Mouse (Mus musculus) lung, postnatal 0 days (tissue): Measurements from ENCODE around the gene Syn3. TPM values are rescaled to one million over a fixed set of nuclear protein-coding genes. Genes with fewer than 3 reads are reported as not detected.

ENCODE experiments used
- ATAC-seq: fragments of 200-750 bp; cut with Nextera tagmentation; 2 replicates; pipeline ENCODE4 v1.8.0; 2017; ENCODE audit warnings: moderate library complexity
- DNase-seq: peaks from one replicate; pipeline ENCODE4 v3.0.0-alpha.2; 2016; ENCODE audit warnings: low spot score
- H3K27ac ChIP-seq: fragments of 300-500 bp; sonication (generic); 2 replicates; pipeline ENCODE4 v1.5.1; 2014; ENCODE audit warnings: antibody characterized with exemption, mild to moderate bottlenecking, low read length, mixed read lengths
- H3K27me3 ChIP-seq: fragments of 300-500 bp; sonication (generic); replicated peaks from 2 replicates; pipeline ENCODE4 v1.6.1; 2014; ENCODE audit warnings: low read length, mixed read lengths; ENCODE audit not compliant: insufficient read depth
- H3K36me3 ChIP-seq: fragments of 300-500 bp; sonication (generic); 2 replicates; pipeline ENCODE4 v1.6.1; 2014; ENCODE audit warnings: low read length, mixed read lengths; ENCODE audit not compliant: insufficient read depth
- H3K4me1 ChIP-seq: fragments of 300-500 bp; sonication (generic); 2 replicates; pipeline ENCODE4 v1.6.1; 2014; ENCODE audit warnings: antibody characterized with exemption, low read depth, low read length, mixed read lengths; ENCODE audit not compliant: insufficient read depth
- H3K4me2 ChIP-seq: fragments of 300-500 bp; sonication (generic); replicated peaks from 2 replicates; pipeline ENCODE4 v1.6.1; 2014; ENCODE audit warnings: low read depth, mild to moderate bottlenecking, low read length, moderate library complexity, mixed read lengths
- H3K4me3 ChIP-seq: fragments of 300-500 bp; sonication (generic); 2 replicates; pipeline ENCODE4 v1.5.1; 2014; ENCODE audit warnings: low read depth, low read length
- H3K9ac ChIP-seq: fragments of 300-500 bp; sonication (generic); replicated peaks from 2 replicates; pipeline ENCODE4 v1.6.1; 2014; ENCODE audit warnings: low read depth, mild to moderate bottlenecking
- H3K9me3 ChIP-seq: fragments of 300-500 bp; sonication (generic); 2 replicates; pipeline ENCODE4 v1.6.1; 2016; ENCODE audit warnings: low read length, mixed read lengths
- CTCF ChIP-seq: IDR thresholded peaks from 2 replicates; pipeline ENCODE4 v1.5.1; 2016; ENCODE audit warnings: antibody characterized with exemption, mild to moderate bottlenecking
- EP300 ChIP-seq: IDR thresholded peaks from 2 replicates; pipeline ENCODE4 v1.6.1; 2016; ENCODE audit warnings: antibody characterized with exemption, mild to moderate bottlenecking, control low read depth
- WGBS: fragments of 180-500 bp; shearing (Covaris S2); extraction: QIAGEN DNeasy Blood & Tissue Kit; methylation state at CpG from one replicate; pipeline ENCODE4 v1.1.7; 2014; 5-methylcytosine and 5-hydroxymethylcytosine counted together
- polyA plus RNA-seq: library from polyadenylated mRNA; unstranded; fragments of >200 nt; fragmentation: Nextera tagmentation; extraction: Ambion mirVana; gene quantifications from 2 replicates; pipeline ENCODE4 v1.2.1, GENCODE M21; 2015

Syn3 gene
- polyA plus RNA-seq, 1 experiment from 2014 or later = 0.72 TPM

DNA sequence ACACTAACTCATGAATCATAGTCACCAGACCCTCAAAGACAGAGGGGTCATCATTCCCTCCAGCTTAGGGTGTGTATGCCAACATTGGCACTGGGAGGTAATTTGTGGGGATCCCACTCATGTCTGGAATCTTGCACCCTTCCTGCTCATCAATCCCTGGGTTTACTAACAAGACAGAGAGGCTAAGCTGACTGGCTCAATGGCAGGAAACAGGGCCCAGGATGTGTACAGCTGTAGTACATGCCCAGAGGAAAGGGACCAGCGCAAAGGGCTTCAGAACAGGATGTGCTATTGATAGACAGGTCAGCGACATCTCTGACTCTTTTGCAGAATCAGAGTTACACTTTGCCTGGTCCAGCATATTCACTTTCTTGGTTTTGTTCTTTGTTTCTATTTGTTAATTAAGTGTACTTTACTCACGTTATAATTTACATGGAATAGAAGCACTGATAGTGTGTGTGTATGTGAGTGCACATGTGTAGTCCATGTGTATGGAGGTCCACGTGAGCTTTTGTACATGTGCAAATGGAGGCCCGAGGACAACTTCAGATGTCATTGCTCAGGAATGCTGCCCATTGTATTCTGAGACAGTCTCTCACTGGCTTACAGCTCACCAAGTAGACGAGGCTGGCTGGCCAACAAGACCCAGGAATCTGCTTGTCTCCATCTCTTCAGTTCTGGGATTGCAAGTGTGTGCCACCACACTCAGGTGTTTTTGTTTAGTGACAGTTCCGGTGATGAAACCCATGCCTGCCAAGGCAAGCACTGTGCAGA lies 248.4 kb downstream of the Syn3 start:
- H3K9ac ChIP-seq = no peak overlapping the region
- no peak overlapping the region for H3K27ac ChIP-seq
- peak; percentile 83 for ATAC-seq
- H3K4me1 ChIP-seq = no peaks in the 10 kb centered on the region
- no peaks in the 10 kb centered on the region for H3K27me3 ChIP-seq
- no peak overlapping the region for H3K4me3 ChIP-seq
- no peaks in the 10 kb centered on the region for H3K36me3 ChIP-seq
- H3K4me2 ChIP-seq = no peak overlapping the region
- no peaks in the 10 kb centered on the region for H3K9me3 ChIP-seq
- TF ChIP-seq EP300 (peak; percentile 62; the same call in 1 of the 2 replicates), CTCF (no peak)
- WGBS = 56% methylated on average over 7 of the region's 7 CpGs
- no peak for DNase-seq

DNA sequence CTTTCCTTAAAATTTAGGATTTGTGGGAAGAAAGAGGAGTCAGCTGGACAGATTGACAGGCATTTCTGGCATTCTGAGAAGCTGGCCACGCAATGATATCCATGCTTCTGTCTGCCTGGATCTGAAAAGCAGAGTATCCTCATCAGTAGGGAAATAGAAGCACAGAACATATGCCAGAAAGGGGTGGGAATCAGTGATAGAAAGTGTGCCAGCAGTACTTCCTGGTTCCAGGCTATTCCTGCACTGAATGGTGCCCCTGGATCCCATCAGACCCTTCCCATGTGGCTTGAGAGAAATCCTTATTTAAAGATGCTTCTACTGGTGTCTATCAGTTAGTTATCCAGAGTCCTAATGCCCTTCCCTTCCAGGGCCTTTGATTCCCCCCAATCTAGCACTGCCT lies 249.4 kb downstream of the Syn3 start:
- no peak overlapping the region for H3K4me3 ChIP-seq
- TF ChIP-seq CTCF (no peak), EP300 (no peak)
- no peaks in the 10 kb centered on the region for H3K9me3 ChIP-seq
- no peaks in the 10 kb centered on the region for H3K4me1 ChIP-seq
- H3K4me2 ChIP-seq = no peak overlapping the region
- no peaks in the 10 kb centered on the region for H3K27me3 ChIP-seq
- WGBS = 85% methylated on average over 1 of the region's 1 CpGs
- ATAC-seq (no peak), DNase-seq (no peak)
- no peak overlapping the region for H3K9ac ChIP-seq
- H3K36me3 ChIP-seq = no peaks in the 10 kb centered on the region
- no peak overlapping the region for H3K27ac ChIP-seq

GRCm38 (mm10) chr10:86248807-86249206 lies 249.9 kb downstream of the Syn3 start:
- 85% methylated on average over 3 of the region's 3 CpGs for WGBS

DNA sequence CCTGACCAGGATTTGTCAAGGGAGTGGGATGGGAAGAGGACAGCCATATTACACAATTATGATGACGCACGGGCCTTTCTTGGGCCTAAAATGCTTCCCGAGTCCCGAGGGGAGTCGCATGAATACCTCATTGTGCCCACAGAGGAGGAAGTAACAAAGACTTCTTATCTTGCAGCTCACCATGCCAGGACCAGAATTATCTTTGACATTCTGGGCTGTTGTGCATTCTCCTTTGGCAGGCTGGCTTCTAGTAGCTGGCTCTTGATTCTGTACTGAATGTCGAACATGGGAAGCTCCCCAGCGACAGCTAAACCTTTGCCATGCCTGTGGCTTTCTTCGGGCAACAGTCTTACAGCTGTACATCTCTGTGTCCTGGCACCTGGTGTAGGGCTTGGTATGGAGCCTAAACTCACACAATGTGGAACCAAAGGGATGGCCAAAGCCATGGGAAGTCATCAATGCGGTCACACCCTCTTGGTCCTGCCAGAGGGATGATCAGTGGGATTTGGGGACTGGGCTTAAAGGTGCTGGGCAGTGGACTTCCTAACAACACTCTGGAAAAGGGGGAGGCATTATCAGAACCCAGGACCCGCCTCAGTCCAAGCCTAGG lies 250.5 kb downstream of the Syn3 start:
- Histone ChIP-seq H3K4me2 (no peak overlapping the region), H3K4me3 (no peak overlapping the region), H3K27me3 (no peaks in the 10 kb centered on the region), H3K9ac (no peak overlapping the region), H3K27ac (no peak overlapping the region), H3K9me3 (no peaks in the 10 kb centered on the region), H3K4me1 (no peaks in the 10 kb centered on the region), H3K36me3 (no peaks in the 10 kb centered on the region)
- TF ChIP-seq CTCF = no peak
- no peak for TF ChIP-seq EP300
- no peak for DNase-seq
- 90% methylated on average over 10 of the region's 10 CpGs for WGBS
- ATAC-seq = no peak

More at GRCm38 (mm10) chr10:86248807-86249206, 249.9 kb downstream of the Syn3 start:
- Histone ChIP-seq H3K4me3 (no peak overlapping the region), H3K4me2 (no peak overlapping the region), H3K36me3 (no peaks in the 10 kb centered on the region), H3K27ac (no peak overlapping the region), H3K27me3 (no peaks in the 10 kb centered on the region), H3K9me3 (no peaks in the 10 kb centered on the region), H3K4me1 (no peaks in the 10 kb centered on the region), H3K9ac (no peak overlapping the region)
- TF ChIP-seq CTCF (no peak), EP300 (no peak)
- no peak for ATAC-seq
- DNase-seq = no peak

GRCm38 (mm10) chr10:86245396-86245795 lies 253.3 kb downstream of the Syn3 start:
- Histone ChIP-seq H3K36me3 (no peaks in the 10 kb centered on the region), H3K9me3 (no peaks in the 10 kb centered on the region), H3K27me3 (no peaks in the 10 kb centered on the region), H3K4me3 (no peak overlapping the region), H3K9ac (no peak overlapping the region), H3K4me1 (no peaks in the 10 kb centered on the region), H3K27ac (no peak overlapping the region), H3K4me2 (no peak overlapping the region)
- no peak for ATAC-seq
- no peak for DNase-seq
- TF ChIP-seq EP300 (no peak), CTCF (no peak)
- 79% methylated on average over 7 of the region's 7 CpGs for WGBS

GRCm38 (mm10) chr10:86243525-86243924 lies 255.2 kb downstream of the Syn3 start:
- Histone ChIP-seq H3K4me3 (no peak overlapping the region), H3K4me1 (no peaks in the 10 kb centered on the region), H3K27ac (no peak overlapping the region), H3K27me3 (no peaks in the 10 kb centered on the region), H3K36me3 (no peaks in the 10 kb centered on the region), H3K4me2 (no peak overlapping the region), H3K9me3 (no peaks in the 10 kb centered on the region), H3K9ac (no peak overlapping the region)
- no peak for TF ChIP-seq EP300
- no peak for TF ChIP-seq CTCF
- DNase-seq (no peak), ATAC-seq (no peak)
- whole genome bisulfite sequencing = 86% methylated on average over 6 of the region's 6 CpGs
